Mouse (Mus musculus) heart, adult 8-10 months (tissue): ENCODE measurements at regions not wholly inside any gene's neighbourhood (a gene's known extent, or its start where the extent isn't known, plus 50 kb on each side); places are given as distances from the start of the nearest gene placed in this dataset.

Experiments used
- DNase-seq: peaks from one replicate; pipeline ENCODE4 v3.0.0; 2022; ENCODE audit warnings: low spot score

GRCm38 (mm10) chr3:38397615-38397956 lies 87.1 kb downstream of the Ankrd50 start:
- DNase-seq = no peak

DNA sequence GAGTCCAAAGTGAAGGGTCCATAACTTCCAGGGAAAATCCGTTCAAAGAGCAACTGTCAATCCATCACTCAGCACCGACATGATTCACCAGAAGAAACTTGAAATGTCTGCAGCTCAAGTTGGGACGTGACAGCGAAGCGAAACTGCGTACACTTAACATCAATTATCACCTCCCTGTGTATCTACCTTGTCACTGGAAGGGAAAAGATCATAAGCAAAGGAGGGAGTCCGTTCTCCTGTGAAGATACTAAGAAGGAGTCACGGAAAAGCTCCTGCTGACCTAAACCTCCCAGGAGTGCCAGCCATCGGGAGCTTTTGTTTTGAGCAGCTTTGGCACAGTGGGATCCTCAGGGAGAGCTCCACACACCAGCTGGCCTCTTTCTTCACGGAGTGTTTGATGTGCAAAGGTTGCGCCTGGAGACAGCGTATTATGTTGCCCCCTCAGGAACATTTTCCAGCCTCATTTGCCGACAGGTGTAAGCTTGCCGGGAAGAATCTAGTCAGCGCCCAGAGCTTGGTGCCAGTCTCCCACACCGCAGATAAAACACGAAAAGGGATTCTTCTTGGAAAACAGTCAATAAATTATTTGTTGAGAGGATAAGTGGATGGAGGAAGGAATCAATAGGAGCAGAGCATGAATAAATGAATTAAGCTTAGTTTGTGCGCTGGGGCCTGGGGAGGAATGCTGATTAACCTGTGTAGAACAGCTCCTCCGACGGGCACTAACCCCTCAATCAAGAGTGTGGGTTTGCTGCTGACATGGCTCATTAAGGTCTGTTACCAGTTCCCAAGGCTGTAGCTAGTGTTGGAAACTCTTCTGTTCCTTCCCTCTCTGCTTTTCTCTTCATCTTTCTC lies 87.7 kb downstream of the Ankrd50 start:
- DNase-seq = no peak

DNA sequence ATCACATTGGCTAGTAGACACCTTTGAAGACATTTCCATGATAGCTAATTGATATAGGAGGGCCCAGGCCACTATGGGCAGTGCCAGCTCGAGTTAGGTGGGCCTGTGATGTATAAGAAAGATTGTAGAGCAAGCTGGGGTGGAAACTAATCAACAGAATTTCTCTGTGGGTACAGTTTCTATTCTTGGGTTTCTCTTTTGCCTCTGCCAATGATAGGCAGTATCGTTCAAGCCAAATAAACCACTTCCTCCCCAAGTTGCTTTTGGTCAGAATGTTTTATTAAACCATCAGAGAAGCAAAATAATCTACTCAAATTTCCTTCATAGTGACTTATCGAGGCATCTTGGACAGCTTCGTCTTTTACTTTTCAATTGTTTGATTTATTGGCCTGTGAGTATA lies 90.3 kb downstream of the Ankrd50 start:
- no peak for DNase-seq

GRCm38 (mm10) chr3:38389647-38390046 lies 95.0 kb downstream of the Ankrd50 start:
- no peak for DNase-seq

DNA sequence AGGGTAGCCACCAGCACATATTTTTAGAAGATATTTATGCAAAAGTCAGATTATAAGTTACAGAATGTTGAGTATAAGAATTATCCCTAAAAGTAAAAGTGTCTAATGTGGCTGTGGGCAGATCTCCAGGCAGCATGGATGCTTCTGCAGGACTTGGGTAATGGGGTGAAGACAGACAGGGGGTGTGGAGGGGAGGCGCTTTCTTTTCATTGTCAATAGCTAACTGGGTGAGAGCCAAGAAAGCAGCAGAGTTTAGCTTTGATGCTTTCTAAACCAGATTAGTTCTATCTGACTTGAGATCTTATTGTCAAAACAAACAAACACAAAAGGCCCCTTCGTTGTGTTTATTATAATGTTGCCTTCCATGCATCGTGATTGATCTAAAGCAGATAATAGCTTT lies 95.7 kb downstream of the Ankrd50 start:
- no peak for DNase-seq

- no peak for DNase-seq
Measured at GRCm38 (mm10) chr3:38382743-38383142, 101.9 kb downstream of the Ankrd50 start.

DNA sequence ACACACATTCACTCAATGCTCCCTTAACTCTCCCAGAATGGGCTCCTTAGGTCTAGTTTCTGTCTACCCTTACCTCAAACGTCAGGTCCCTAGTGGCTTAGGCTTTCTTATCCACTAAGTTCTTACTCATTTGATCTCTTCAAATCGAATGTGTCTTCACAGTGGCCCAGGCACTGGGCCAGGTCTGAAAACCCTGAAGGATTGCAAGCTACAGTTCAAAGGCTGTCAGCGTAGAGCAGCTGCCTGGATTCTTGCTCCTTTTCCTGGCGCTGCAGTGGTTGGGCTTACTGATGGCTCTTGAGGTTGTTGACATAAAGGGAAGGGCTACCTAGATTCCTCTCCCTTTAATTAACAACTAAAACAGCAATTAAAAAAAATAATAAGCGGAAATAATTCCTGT lies 103.0 kb downstream of the Ankrd50 start:
- DNase-seq = no peak

DNA sequence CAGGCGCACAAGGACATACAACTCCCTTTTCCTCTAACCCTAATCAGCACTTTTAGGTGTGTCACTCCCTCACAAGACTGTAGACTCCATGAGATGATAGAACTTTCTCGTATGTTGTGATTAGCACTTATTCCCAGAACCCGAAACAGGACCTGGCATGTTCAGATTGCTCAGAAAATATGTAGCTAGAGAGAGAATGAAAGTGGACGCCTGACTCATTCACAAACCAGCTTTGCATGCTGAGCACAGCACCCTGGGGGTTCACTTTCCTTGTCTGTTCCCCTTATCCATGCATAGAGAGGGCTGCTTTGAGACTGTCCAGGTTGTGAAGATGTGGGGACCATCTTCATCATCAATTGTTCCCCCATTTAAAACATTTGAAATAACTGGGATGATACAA lies 111.0 kb downstream of the Ankrd50 start:
- no peak for DNase-seq

GRCm38 (mm10) chr3:38371702-38372101 lies 112.9 kb downstream of the Ankrd50 start:
- DNase-seq = peak; percentile 35

DNA sequence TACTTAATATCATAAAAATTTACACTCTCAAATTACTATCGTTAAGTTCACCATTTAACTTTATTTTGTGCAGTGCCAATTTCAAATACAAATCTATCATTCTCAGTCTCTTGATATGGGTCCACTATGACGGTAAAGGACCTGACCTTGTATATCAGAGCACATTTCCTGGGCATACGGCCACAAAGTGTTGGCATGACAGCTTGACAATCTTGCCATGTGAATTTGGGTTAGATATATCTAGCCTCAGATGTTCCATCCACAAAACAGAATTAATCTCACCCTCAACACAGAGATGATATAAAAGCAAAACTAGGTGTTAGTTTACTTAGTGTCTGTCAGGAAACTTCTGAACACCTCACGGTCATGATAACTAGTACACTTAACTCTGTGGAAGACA lies 120.8 kb downstream of the Ankrd50 start:
- DNase-seq = peak; percentile 64

- DNase-seq = no peak
Measured at GRCm38 (mm10) chr3:38361411-38361810, 123.2 kb downstream of the Ankrd50 start.

DNA sequence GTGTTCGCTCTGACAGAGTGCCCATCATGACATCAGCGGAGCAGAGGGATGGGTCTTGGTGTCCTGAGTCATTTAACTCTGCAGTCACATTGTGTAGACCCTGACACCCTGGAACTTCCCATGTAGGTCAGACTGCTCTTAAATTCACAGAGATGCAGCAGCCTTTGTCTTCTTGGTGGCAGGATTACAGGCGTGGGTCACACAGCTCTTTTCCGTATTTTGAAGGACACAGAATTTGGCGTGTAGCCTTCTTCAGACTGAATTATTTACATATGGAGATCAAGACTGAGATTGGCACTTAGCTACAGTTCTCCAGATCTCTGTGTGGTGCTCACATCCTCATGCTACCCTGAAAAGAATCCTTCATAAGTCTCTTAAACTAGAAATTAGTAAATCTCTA lies 123.7 kb downstream of the Ankrd50 start:
- no peak for DNase-seq

DNA sequence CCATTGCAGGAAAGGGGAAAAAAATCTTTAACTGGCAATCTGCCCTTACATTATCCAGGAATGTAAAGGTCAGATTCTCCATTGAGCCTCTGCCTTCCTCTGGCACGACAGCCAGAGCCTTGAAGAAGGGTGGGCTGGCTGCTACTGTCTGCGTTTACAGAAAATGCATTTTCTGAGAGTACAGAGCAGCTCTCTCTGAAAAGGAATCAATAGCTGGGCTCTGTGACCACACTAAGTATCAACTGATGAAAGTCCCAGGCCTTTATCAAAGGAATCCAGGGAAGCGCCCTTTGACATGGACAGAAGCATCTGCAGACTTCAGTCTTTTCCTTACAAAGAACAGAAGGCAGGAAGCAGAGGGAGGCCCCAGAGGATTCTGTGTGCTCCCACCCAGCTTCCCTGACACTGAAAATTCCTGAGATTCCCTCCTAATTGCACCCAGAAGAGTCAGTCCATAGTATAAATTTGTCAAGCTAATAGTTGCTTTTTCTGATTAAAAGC lies 124.2 kb downstream of the Ankrd50 start:
- DNase-seq = peak; percentile 26

- peak; percentile 57 for DNase-seq
Measured at GRCm38 (mm10) chr3:38357905-38358491, 126.6 kb downstream of the Ankrd50 start.

DNA sequence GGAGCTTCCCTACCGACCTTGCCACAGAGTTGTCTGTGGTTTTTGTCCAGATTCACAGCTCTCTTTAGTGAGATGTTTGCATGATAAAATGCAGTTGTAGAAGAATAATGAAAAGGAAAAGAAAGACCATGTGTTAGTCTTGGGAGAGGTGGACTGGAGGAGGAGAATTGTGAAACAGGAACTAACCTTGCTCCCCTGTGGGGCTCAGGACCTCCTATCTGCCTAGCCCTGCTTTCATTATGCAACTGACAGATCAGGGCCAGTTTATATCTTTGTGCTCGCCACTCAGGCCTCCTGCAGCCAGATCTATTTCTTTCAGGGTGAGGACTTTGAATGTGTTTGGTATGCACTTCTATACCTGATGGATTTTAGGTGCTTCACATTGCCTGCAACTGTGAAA lies 140.4 kb downstream of the Ankrd50 start:
- no peak for DNase-seq

DNA sequence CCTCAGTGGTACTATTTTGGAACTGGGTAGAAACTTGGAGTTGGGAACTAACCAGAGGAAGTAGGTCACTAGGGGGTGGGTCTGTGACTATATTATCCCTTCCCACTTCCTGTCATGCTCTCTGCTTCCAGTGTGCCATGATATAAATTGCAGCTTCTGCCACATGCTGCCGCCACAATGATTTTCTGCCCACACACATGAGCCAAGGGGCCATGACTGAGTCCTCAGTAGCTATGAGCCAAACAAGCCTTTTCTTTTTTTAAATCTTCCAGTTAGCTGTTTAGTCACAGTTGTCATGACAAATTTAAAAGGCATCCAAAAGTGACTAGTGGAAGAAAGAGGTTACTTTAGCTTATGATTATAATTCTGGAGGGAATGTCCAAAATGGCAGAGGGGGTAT lies 143.0 kb downstream of the Ankrd50 start:
- no peak for DNase-seq

GRCm38 (mm10) chr3:38333321-38333910 lies 151.2 kb downstream of the Ankrd50 start:
- DNase-seq = no peak

DNA sequence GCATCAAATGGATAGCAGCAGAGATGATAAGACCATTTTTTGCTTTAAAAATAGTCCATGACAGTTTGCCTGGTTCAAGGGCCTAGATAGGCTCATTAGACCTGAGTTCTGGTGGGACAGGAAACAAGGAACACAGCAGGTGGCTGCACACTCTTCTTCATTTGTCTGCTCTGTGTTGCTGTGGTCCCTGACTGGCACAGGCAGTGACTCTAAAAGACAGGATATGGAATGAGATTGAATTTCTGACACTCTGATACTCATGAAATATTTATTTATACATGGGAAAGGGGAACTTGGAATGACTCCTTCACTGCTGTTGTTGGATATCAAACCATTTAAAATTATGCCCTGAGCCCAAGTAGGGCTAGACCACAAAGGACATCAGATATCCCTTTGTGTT lies 153.5 kb downstream of the Ankrd50 start:
- no peak for DNase-seq

- no peak for DNase-seq
Measured at GRCm38 (mm10) chr3:38327286-38327685, 157.4 kb downstream of the Ankrd50 start.

DNA sequence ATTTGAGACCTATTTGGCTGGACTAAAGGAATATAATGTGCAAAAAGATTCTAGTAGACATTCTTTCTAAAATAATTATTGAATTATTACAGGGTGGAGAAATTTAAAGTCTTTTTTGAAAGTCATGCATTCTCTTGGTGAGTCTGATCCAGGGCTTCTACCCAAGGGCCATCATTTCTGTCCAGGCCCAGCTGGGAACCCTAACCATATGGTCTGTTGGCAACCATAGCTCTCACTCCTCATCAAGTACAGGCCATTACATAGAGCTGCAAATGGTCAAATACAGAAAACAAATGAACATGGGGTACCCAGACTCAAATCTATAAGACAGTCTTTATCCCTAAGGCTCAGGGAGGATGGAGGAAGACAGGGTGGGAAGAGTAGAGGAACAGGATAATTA lies 158.4 kb downstream of the Ankrd50 start:
- no peak for DNase-seq

DNA sequence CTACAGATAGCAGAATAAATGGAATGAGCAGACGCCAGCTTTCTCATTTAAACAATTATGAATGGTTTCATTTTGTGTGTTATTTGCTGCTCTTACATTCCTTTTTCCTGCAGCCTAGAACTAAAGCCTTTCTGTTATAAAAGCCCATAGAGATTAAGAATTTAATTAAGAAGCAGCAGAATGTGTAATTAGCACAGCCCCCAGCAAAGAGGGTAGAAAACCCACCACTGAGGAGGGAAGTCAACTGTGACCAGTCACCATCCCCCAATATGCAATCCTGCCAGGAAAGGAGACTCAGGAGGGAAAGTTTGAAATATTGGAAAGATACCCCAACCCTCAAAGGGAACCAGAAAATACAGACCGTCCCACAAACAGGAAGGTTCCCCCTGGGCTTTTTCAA lies 160.0 kb downstream of the Ankrd50 start:
- DNase-seq = no peak

GRCm38 (mm10) chr3:38322426-38322825 lies 162.2 kb downstream of the Ankrd50 start:
- DNase-seq = peak; percentile 81

DNA sequence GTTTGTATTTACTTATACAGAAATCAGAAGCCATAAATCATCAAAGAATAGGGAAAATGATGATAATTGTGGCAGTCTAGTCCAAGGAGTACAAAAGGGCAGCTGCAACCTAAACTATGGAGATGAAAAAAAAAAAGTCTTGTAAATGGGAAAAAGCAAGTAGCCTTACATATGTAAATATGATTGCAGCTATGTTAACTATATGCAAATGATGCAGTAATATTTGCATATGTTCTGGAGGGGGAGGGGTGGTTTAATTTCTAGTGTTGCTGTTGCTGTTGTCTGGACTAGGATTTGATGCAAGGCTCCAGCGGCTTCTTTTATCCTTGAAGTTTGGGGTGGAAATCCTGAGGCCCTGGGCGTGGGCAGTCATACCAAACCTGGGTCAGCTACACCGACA lies 163.0 kb downstream of the Ankrd50 start:
- no peak for DNase-seq
